20 mouse cellular contexts compared by ENCODE assay signal in genomic region chr6:67149425-67149824, GRCm38 (mm10).
DNase-seq lines count a peak whose midpoint lies in the region; ATAC-seq and TF ChIP-seq lines count a peak whose summit lies in the region.
"Had no signal": no experiment of that assay in that cellular context is flagged by ENCODE, and none has a peak within 500 bp of the region (broad histone marks: within the 10 kb centered on the region; RNA-seq: fewer than 3 reads in every experiment).

No protein-coding gene starts in this region.

- peaks cover 13% of the 10 kb centered on the region; the same call in 1 of the 2 replicates for H3K4me1 ChIP-seq in intestine, embryonic 16.5 days (ENCODE audit: control insufficient read depth, insufficient read depth, low read length)
- H3K4me1 ChIP-seq in liver, embryonic 15.5 days (replicated peaks): peaks cover 40% of the 10 kb centered on the region
- H3K4me1 ChIP-seq: embryonic facial prominence, embryonic 12.5 days; neural tube, embryonic 12.5 days had no signal

- H3K27me3 ChIP-seq in intestine, embryonic 16.5 days (replicated peaks; ENCODE audit: control insufficient read depth, insufficient read depth, low read length): no peaks in the 10 kb centered on the region
- H3K27me3 ChIP-seq in liver, embryonic 15.5 days: no peaks in the 10 kb centered on the region
- H3K27me3 ChIP-seq: embryonic facial prominence, embryonic 12.5 days; limb, embryonic 12.5 days; neural tube, embryonic 12.5 days; Patski had no signal

- ATAC-seq in intestine, embryonic 16.5 days: peak; percentile 41; the same call in 1 of the 2 replicates
- peak; percentile 75 for ATAC-seq in liver, embryonic 15.5 days (ENCODE audit: insufficient read depth)
- ATAC-seq: activated CD4-positive, CD25-positive, alpha-beta regulatory T cell, adult 4 months; hindbrain, embryonic 16.5 days; Patski had no signal

- no peak for TF ChIP-seq CTCF in left cerebral cortex, adult 2 months (IDR thresholded peaks at IDR 0.05)

- H3K9ac ChIP-seq in intestine, embryonic 16.5 days (ENCODE audit: low read depth, low read length): no peak overlapping the region
- no peak overlapping the region for H3K9ac ChIP-seq in liver, embryonic 15.5 days
- H3K9ac ChIP-seq: embryonic facial prominence, embryonic 12.5 days; limb, embryonic 12.5 days; neural tube, embryonic 12.5 days had no signal

- intact Hi-C loops in heart, postnatal 10 days (cut with DNase I): no loop called here
- intact Hi-C loops in left cerebral cortex, adult 2 months (cut with DNase I): no loop called here

- H3K4me2 ChIP-seq in intestine, embryonic 16.5 days (ENCODE audit: low read depth, low read length): no peak overlapping the region
- no peak overlapping the region for H3K4me2 ChIP-seq in liver, embryonic 15.5 days
- H3K4me2 ChIP-seq: embryonic facial prominence, embryonic 12.5 days; limb, embryonic 12.5 days; neural tube, embryonic 12.5 days had no signal

- no peaks in the 10 kb centered on the region for H3K36me3 ChIP-seq in intestine, embryonic 16.5 days (ENCODE audit: control insufficient read depth, insufficient read depth, low read length)
- no peaks in the 10 kb centered on the region for H3K36me3 ChIP-seq in liver, embryonic 15.5 days (replicated peaks)
- H3K36me3 ChIP-seq: embryonic facial prominence, embryonic 12.5 days; limb, embryonic 12.5 days; neural tube, embryonic 12.5 days had no signal

- WGBS in intestine, embryonic 16.5 days: 50% methylated on average over 2 of the region's 2 CpGs
- WGBS in liver, embryonic 15.5 days (ENCODE audit: insufficient replicate concordance): 10% methylated on average over 2 of the region's 2 CpGs

- no peaks in the 10 kb centered on the region for H3K9me3 ChIP-seq in intestine, embryonic 16.5 days (ENCODE audit: control insufficient read depth, low read length)
- no peaks in the 10 kb centered on the region for H3K9me3 ChIP-seq in liver, embryonic 15.5 days (replicated peaks)
- H3K9me3 ChIP-seq: embryonic facial prominence, embryonic 12.5 days; limb, embryonic 12.5 days; neural tube, embryonic 12.5 days had no signal

- DNase-seq in heart, postnatal 10 days: peak; percentile 41 to 49
- no peak for DNase-seq in heart, adult 8-10 months (ENCODE audit: low spot score)
- no peak for DNase-seq in layer of hippocampus, adult 11-12 months (ENCODE audit: low spot score)
- no peak for DNase-seq in layer of hippocampus, adult 8-10 months (ENCODE audit: low spot score in 2 of 2)
- no peak for DNase-seq in left cerebral cortex, adult 2 months (ENCODE audit: extremely low spot score in 1 of 2, low spot score in 2 of 2)
- DNase-seq: adrenal gland, postnatal 25 days; B cell, adult 2 months; cerebellum, adult 2 months; gastrocnemius, postnatal 10 days; heart, postnatal 4 days; thymus, postnatal 25 days had no signal

- no peak overlapping the region for H3K4me3 ChIP-seq in intestine, embryonic 16.5 days (ENCODE audit: low read length)
- no peak overlapping the region for H3K4me3 ChIP-seq in liver, embryonic 15.5 days (replicated peaks)
- H3K4me3 ChIP-seq in left cerebral cortex, adult 2 months: no peak overlapping the region
- H3K4me3 ChIP-seq: embryonic facial prominence, embryonic 12.5 days; heart, adult 2 months; limb, embryonic 12.5 days; neural tube, embryonic 12.5 days had no signal

- no peak overlapping the region for H3K27ac ChIP-seq in intestine, embryonic 16.5 days (ENCODE audit: low read length)
- H3K27ac ChIP-seq in liver, embryonic 15.5 days (replicated peaks): 0 out of 2 replicates have a peak overlapping the region, but pooled peaks have one; percentile 29
- no peak overlapping the region for H3K27ac ChIP-seq in left cerebral cortex, adult 2 months
- H3K27ac ChIP-seq: embryonic facial prominence, embryonic 12.5 days; heart, adult 2 months; limb, embryonic 12.5 days; neural tube, embryonic 12.5 days had no signal

Comparison
In these comparisons a context has a peak if more than half of its experiments do, and no peak if none do; other contexts are left out.
1. DNase-seq: peak in heart, postnatal 10 days (2 of 2); none in heart, adult 8-10 months (single experiment), layer of hippocampus, adult 11-12 months (single experiment), layer of hippocampus, adult 8-10 months (0 of 2) and left cerebral cortex, adult 2 months (0 of 2).